Mouse (Mus musculus) brown adipose tissue, adult 24 weeks (tissue): ENCODE data around the gene Usp29. TPM values are rescaled to one million over a fixed set of nuclear protein-coding genes. Genes with fewer than 3 reads are reported as not detected.
A peak's percentile ranks its signal among the peaks of the same experiment; 100 is the strongest.

Experiments used
- H3K27ac ChIP-seq: fragments of 200-500 bp; replicated peaks from 2 replicates; pipeline ENCODE4 v1.5.1; 2012; ENCODE audit warnings: low read depth, mild to moderate bottlenecking, low read length
- H3K4me1 ChIP-seq: fragments of 200-500 bp; 2 replicates; pipeline ENCODE4 v1.6.1; 2012; ENCODE audit warnings: low read length, mixed read lengths; ENCODE audit not compliant: control insufficient read depth, insufficient read depth, insufficient read length
- H3K4me3 ChIP-seq: fragments of 200-500 bp; 2 replicates; pipeline ENCODE4 v1.5.1; 2012; ENCODE audit warnings: low read depth, mild to moderate bottlenecking, low read length, moderate library complexity; ENCODE audit not compliant: insufficient read depth
- polyA plus RNA-seq: library from polyadenylated mRNA; stranded (reverse); fragments of >200 nt; gene quantifications from 2 replicates; pipeline ENCODE4 v1.2.4, GENCODE M21; 2012; ENCODE audit not compliant: missing spikeins, insufficient read depth, insufficient read length

Gene Usp29
- not detected in 2 replicates for polyA plus RNA-seq

DNA sequence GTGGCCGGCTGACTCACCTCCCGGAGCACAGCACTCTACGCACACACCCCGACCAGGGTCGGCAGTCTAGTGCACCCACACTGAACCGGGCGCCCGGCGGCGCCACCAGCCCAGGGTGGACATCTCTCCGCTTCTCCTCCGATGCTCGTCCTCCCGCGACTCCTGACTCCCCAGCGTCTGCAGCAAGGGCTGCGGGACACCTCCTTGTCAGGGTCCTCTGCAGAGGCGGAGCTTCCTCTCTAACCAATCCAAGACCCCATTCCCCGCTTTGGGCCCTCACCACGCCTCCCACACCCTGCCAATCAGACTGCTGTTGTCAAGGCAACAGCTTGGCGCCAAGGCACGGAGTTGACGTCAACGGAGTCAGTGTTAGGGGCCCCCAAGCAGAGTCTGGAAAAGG, at the start of gene Usp29, which contains the start of gene Peg3:
Gene Usp29, plus strand, starts transcription at position 338 of the 400 bp plus-strand sequence.
Gene Peg3, minus strand, starts transcription at position 191 of the 400 bp plus-strand sequence.
- Histone ChIP-seq H3K4me1 (no peaks in the 10 kb centered on the region), H3K4me3 (peak within 1 kb of the TSS; percentile 65), H3K27ac (peak within 1 kb of the TSS; percentile 84)

DNA sequence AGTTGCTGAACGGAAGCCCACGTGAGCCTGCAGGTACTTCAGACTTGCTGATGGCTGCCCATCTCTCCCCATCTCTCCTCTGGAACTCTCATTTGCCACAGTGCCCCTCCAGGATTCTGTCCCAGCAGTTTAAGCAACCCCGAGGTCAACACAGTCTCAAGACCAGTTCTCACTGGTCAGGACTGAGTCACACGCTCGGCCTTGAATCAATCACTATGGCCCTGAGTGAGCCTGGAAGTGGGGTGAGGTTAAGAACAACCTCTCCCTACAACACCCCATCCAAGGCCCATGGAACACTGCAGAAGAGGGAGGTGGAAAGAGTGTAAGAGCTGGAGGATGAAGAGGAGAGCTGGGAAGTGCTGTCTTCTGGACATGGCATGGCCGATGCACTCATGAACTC, 44.9 kb upstream of the Usp29 start:
- Histone ChIP-seq H3K4me1 (no peaks in the 10 kb centered on the region), H3K4me3 (no peak overlapping the region), H3K27ac (no peak overlapping the region)

DNA sequence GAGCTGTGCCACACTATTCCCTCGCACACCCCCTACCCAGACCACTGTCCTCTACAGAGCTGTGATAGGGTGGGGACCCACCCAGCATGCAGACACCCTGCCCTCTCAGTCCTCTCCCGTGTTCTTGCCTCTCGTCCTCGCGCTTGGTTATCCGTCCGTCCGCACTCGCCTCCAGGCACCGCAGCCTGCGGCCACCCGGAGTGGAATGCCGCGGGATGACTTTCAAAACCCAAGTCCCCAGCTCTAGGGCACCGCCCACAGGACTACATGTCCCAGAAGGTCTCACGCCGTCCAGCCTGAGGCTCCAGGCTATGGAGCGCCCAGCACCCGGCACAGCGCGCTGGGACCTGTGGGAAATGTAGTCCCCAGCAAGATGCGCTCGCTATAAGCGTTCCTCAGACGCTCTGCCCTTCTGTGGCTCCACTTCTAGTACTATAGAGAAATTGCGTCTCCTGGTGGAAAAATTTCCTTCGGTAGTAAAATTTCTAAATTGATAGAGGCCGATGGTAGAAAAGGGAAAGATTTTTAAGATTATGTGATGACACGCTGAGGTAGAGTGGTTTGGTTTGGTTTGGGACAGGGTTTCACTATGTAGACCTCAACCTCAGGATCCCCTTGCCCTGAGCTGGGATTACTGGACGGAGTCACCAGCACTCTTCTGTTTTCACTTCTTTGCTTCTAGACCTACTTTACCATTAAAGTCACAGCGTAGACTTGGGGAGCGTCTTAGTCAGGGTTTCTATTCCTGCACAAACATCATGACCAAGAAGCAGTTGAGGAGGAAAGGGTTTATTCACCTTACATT, 33.9 kb upstream of the Usp29 start, which contains the start of gene Zim1:
Gene Zim1, minus strand, starts transcription at position 210 of the 805 bp plus-strand sequence.
- Histone ChIP-seq H3K4me3 (peak within 1 kb of the TSS; percentile 57), H3K27ac (no peak within 1 kb of the TSS), H3K4me1 (no peaks in the 10 kb centered on the region)

DNA sequence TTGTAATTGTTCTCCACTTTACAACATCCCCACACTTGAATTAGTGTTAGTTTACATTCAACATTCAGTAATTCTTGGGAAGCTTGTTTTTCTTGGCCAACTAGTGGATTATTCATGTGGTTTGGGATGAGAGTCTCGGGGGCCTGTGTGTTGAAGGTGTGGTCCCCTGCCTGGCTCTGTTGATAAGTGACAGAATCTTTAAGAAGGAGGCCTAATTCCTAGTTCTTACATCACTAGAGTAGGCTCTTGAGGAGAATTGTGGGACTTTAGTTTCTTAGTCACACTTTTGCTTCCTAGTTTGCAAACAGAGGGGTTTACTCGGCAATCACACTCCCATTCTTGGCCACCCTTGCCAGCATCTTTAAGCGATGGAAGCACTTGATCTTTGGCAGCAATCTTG, 31.1 kb upstream of the Usp29 start:
- Histone ChIP-seq H3K4me3 (no peak overlapping the region), H3K27ac (no peak overlapping the region), H3K4me1 (no peaks in the 10 kb centered on the region)

DNA sequence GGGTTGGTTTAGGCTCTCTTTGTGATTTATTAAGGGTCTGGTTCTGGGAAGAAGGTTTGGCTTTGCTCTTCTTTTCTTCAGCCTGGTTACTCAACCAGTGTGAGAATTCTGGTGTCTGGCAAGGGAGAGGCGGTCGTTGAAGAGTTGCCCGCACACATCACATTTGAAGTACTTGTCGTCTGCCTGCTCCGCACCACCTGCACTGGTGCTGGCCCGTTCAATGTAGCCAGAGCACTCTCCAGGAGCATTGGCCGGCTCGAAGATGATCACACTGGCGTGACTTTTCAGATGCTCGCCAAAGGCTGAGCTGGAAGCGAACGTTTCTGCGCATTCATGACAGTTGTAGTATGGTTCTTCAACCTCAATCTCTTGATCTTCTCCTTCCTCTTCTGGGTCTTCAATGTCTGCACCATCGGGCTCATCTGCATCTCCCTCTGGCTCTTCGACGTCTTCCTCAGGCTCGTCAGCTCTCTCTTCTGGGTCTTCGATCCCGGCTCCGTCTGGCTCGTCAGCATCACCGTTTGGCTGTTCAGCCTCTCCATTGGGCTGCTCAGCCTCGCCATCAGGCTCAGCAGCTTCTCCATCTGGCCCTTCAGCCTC, 22.9 kb upstream of the Usp29 start:
- Histone ChIP-seq H3K4me3 (no peak overlapping the region), H3K27ac (no peak overlapping the region), H3K4me1 (no peaks in the 10 kb centered on the region)

DNA sequence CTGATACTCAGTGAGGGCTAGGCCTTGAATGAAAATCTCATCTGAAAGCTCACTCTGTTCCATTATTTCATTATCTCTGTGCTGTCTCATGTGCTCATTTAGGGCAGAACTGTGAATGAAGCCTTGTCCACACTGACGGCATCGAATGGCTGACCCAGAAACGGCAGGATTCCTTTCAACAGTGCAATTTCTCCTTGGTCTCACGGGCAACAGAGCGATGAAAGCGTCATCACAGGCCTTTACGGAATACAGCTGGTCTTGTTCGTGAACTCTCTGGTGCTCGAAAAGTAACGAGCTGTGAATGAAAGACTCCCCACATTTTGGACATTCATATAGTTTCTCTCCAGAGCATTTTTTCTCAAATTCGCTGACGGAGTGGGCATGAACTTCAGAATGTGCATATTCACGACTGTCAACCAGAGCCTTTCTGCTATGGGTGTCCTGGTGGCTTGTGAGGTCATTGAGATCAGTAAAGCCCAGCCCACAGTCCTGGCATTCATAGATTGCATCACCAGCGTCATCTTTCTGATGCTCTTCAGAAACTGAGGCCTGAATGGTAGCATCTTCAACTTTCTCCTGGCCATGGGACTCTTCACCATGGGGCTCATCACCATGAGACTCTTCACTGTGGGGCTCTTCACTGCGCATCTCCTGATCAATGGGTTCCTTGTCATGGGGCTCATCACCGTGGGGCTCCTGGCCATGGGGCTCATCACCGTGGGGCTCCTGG, 21.8 kb upstream of the Usp29 start:
- Histone ChIP-seq H3K4me1 (no peaks in the 10 kb centered on the region), H3K4me3 (no peak overlapping the region), H3K27ac (no peak overlapping the region)

DNA sequence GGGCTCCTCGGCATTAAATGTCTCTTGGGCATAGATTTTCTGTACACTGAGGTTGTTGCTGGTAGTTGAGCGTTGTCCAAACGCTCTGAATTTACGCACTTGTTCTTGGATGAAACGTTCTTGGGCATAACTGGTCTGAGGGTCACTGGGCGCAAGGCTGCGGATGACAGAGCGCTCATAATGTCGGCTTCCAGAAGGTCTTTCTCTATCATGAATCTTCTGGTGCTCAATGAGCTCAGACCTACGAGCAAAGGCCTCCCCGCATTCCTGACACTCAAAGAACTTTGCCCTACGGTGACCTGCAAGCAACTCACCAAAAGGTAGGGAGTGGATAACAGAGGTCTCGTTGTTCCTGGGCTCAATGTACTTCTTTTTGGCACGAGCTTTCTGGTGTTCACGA, 21.0 kb upstream of the Usp29 start:
- Histone ChIP-seq H3K4me3 (no peak overlapping the region), H3K27ac (no peak overlapping the region), H3K4me1 (no peaks in the 10 kb centered on the region)

DNA sequence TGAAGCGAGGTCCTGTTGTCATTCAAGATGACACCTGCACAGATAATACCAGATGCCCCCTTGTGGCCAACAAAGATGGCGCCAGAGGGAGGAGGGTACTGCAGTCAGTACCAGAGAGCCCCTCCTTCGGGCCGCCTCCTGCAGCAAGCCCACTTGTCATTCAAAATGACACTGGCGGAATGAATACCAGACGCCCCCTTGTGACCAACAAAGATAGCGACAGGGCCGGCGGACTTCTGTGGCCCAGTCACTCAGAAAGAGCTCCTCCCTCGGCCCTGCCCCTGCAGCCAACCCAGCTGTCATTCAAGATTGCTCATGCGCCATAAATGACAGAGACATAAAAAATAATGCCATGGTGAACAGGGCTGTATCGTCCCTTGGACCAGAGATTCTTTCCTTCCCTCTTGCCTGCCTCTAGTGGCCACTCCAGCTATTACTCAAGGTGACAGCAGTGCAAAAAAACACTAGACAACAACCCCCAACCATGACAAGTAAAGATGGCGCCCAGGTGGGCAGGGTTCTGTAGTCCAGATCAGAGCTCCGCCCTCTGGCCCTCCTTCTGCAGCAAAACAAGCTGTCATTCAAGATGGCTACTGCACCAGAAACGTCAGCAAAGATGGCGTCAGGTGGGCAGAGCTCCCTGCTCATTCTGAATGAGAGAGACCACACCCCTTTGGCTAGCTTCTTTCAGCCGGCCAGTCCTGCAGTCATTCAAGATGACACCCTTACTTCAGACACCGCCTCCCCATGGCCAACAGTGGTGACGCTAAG, 2.8 kb upstream of the Usp29 start:
- Histone ChIP-seq H3K27ac (peak overlapping the region; percentile 95), H3K4me3 (peak overlapping the region; percentile 52)

DNA sequence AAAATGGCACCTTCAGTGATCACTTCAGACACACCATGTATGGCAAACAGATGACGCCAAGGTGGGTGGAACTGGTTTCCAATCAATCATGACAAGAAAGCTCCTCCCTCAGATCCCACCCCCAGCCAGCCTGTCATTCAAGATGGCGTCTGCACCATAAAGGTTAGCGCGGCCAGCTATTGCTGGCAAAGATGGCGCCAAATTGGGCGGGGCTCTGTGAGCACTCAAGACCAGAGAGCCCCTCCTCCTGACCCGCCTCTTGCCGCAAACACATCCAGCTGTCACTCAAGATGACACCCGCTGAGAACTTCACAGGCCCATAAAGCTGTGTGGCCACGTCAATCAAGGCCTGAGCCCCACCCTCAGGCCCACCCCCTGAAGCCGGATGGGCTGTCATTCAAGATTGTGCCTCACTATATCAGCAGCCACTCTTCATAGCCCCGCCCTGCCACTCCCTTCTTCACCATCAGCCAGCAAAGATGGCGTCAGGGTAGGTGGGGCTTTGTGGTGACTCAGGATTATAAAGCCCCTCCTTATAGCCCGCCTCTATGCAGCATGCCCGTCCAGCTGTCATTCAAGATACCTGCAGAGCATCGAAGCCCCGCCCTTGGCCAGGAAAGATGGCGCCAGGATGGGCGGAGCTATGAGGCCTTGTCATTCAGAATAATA, 2.0 kb upstream of the Usp29 start:
- Histone ChIP-seq H3K27ac (peak overlapping the region; percentile 95), H3K4me3 (peak overlapping the region; percentile 65), H3K4me1 (no peaks in the 10 kb centered on the region)

More for the DNA sequence above, 2.8 kb upstream of the Usp29 start:
- no peaks in the 10 kb centered on the region for H3K4me1 ChIP-seq

DNA sequence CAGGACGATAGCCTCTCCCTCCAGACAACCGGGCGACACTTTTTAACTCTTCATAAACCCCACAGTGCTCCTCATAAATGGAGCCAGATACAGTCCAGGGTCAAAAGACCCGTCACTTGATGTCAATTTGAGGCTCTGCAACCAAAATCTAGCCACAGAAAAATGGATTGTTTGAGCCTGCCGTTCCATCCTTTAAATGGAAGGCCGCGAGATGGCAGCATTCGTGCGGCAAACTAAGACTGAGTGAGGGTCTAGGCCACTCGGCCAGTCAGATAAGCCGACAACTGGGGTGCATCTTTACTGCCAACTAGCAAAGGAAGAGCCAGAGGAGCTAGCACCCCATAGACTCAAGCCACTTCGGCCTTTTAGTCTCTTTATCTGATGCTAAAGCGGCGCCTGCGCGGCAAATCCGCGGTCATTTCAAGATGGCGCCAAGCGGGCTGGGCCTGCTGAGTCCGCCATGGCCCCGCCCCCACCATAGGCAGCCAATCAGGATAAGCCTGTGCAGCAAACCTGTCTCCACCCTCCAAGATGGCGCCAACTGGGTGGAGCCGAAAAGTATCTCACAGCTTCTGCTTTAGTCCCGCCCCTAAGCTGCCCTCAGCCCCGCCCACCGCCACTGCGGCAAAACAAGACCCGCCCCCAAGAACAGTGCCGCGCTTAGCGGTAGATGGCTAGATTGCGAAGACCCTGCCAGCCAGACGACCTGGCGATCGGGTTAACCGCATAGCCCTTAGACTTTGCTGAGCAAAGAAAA, 1.1 kb upstream of the Usp29 start:
- Histone ChIP-seq H3K4me3 (peak overlapping the region; percentile 65), H3K27ac (peak overlapping the region; percentile 84), H3K4me1 (no peaks in the 10 kb centered on the region)

DNA sequence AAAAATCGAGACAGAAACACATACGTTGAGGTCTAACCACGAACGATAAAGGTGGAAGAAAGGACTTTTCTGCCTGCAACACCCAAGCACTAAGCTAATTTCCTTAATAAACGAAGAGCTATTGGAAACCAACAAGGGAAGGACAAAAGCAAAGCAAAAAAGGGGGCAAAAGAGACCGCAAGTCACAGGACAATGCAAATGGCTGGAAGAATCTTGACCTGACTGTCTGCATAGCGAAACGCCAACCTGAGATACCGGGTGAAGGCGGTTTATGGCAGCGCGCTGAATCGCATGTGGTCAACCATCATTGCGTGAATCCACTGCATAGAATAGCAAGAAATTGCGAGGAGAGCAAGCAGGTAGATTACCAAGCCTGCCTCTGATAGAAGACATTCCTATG, 423 bp downstream of the Usp29 start:
- Histone ChIP-seq H3K4me3 (no peak overlapping the region; the same call in 1 of the 2 replicates), H3K4me1 (no peaks in the 10 kb centered on the region), H3K27ac (no peak overlapping the region)

DNA sequence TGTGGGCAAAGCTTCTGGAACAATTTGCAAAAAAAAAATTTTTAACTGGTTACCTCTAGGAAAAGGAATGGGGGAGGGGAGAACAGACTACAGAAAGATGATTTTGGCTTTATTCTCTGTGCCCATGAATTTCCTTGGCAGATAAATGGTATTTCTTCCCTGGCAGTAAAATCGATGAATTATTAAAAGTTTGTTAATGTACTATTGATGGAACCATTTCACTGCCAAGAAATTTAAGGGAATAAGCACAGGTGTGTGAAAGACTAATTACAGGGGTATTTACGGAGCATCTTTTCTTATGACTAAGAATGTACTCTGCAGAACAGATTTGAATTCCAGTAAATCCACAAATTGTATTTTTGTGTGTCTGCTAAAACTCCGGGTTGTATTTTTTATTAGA, 995 bp downstream of the Usp29 start:
- no peak overlapping the region for H3K27ac ChIP-seq

DNA sequence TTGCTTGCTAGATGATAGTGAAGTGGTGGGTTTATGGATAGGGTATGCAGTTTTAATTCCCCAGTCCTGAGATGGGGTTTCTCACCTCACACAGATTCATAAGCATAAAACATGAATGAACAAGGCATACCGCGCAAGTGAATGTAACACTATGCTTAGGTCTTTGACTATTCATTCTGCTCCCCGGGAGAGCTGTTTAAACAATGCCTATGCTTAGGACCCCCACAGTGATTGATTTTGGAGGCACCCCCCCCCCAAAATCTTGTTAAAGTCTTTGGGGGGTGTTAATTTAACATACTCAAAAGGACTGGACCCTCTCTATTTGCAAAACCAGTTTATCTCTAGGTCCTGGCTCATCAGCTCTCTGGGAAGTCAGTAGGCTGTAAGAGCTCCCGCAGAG, 1.6 kb downstream of the Usp29 start:
- no peak overlapping the region for H3K27ac ChIP-seq
- no peak overlapping the region for H3K4me3 ChIP-seq
- H3K4me1 ChIP-seq: no peaks in the 10 kb centered on the region

More for the DNA sequence above, 995 bp downstream of the Usp29 start:
- H3K4me1 ChIP-seq: no peaks in the 10 kb centered on the region
- H3K4me3 ChIP-seq: no peak overlapping the region

DNA sequence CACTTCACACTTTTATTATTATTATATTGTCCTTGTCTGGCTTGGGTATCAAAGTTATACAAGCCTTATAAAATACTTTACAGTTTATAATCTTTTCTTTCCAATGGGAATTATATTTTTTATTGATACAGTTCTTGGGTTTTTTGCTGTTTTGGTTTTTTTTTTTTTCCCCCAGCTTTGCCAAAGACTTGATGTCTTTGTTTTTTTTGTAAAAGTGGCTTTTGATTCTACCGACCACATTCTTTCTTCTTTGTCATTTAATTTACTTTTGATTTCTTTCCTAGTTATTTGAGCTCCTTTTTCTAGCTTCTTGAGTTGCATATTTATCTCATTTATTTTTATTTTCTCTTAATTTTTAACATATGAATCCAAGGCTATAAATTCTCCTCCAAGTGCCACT, 5.7 kb downstream of the Usp29 start:
- Histone ChIP-seq H3K4me3 (no peak overlapping the region), H3K27ac (no peak overlapping the region), H3K4me1 (no peaks in the 10 kb centered on the region)
